Mouse (Mus musculus) 416B (cell line): Measurements from ENCODE around the gene Slco1a6.

Experiments used
- DNase-seq: peaks from one replicate; pipeline ENCODE4 v3.0.0; 2011; ENCODE audit warnings: low read depth

Gene Slco1a6

GRCm38 (mm10) chr6:142035771-142036170 is 172.6 kb downstream of the Slco1a6 start:
- DNase-seq, result no peak
